Mouse (Mus musculus): ENCODE results near the gene Wnt7a. TPM values are rescaled to one million over a fixed set of nuclear protein-coding genes. Genes with fewer than 3 reads are reported as not detected.

The Wnt7a gene
- polyA plus RNA-seq, 1 experiment from 2014 or later, result 5.1 TPM

GRCm38 (mm10) chr6:91335470-91335869 is 75.7 kb downstream of the Wnt7a start:
- Histone ChIP-seq H3K9me3 (no peaks in the 10 kb centered on the region), H3K27ac (no peak overlapping the region), H3K27me3 (no peaks in the 10 kb centered on the region; the same call in 1 of the 2 replicates), H3K4me2 (no peak overlapping the region), H3K9ac (replicated peaks) (no peak overlapping the region), H3K4me3 (replicated peaks) (no peak overlapping the region), H3K36me3 (no peaks in the 10 kb centered on the region), H3K4me1 (replicated peaks) (peaks cover 12% of the 10 kb centered on the region)
- no peak for ATAC-seq (ENCODE audit: insufficient number of reproducible peaks, insufficient read depth, low FRiP score, low TSS enrichment, low read depth)
- WGBS, result 48% methylated on average over 1 of the region's 1 CpGs

DNA sequence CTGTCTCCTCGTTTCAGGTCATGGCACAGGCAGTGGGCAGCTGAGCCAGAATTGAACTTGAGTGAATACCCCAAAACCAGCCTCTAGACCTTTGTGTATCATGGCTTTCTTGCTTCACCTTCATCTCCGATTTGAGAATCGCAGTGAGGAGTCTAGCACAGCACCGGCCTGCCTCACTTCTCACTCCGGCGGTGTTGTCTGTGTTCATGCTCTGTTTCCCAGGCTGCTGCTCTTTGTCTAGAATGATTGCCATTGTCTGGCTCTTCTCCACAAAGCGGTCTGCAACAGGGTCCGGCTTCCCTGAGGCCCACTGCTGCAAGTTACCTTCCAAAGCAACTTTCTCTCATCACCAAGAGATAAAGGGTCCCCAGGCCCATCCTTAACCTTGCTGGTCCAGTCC is 79.3 kb downstream of the Wnt7a start:
- Histone ChIP-seq H3K27me3 (no peaks in the 10 kb centered on the region; the same call in 1 of the 2 replicates), H3K4me2 (no peak overlapping the region), H3K9ac (replicated peaks) (no peak overlapping the region), H3K36me3 (no peaks in the 10 kb centered on the region), H3K27ac (no peak overlapping the region), H3K9me3 (no peaks in the 10 kb centered on the region), H3K4me1 (replicated peaks) (peaks cover 6% of the 10 kb centered on the region; the same call in 1 of the 2 replicates), H3K4me3 (replicated peaks) (no peak overlapping the region)
- WGBS, result 93% methylated on average over 8 of the region's 8 CpGs
- no peak for ATAC-seq (ENCODE audit: insufficient number of reproducible peaks, insufficient read depth, low FRiP score, low TSS enrichment, low read depth)

DNA sequence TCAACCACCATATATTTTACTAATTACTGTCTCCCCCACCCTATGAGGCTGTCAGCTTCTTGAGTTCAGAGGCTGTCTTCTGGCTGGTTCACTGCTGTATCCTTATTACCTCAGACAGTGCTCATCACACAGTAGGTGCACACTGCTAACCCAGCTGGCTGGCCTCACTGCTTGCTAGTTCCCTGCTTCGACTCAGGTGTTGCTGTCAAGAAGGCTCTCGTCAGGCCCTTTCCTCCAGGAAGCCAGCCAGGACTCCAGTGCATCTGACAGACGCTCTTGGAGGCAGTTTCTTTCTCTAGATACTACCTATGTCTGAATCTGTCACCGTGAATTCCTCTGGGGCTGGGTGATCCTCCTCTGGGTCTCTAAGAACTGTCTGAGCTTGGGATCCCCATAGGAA is 85.6 kb downstream of the Wnt7a start:
- Histone ChIP-seq H3K9ac (replicated peaks) (no peak overlapping the region), H3K4me1 (replicated peaks) (no peaks in the 10 kb centered on the region), H3K27ac (no peak overlapping the region), H3K27me3 (0 out of 2 replicates have a peak, but pooled peaks cover 5% of the 10 kb centered on the region), H3K4me3 (replicated peaks) (no peak overlapping the region), H3K36me3 (no peaks in the 10 kb centered on the region), H3K4me2 (no peak overlapping the region), H3K9me3 (no peaks in the 10 kb centered on the region)
- ATAC-seq (ENCODE audit: insufficient number of reproducible peaks, insufficient read depth, low FRiP score, low TSS enrichment, low read depth), result no peak
- 82% methylated on average over 4 of the region's 4 CpGs for WGBS

GRCm38 (mm10) chr6:91324752-91325151 is 86.4 kb downstream of the Wnt7a start:
- Histone ChIP-seq H3K27ac (no peak overlapping the region), H3K36me3 (no peaks in the 10 kb centered on the region), H3K9me3 (no peaks in the 10 kb centered on the region), H3K9ac (replicated peaks) (0 out of 2 replicates have a peak overlapping the region, but pooled peaks have one; percentile 5), H3K4me1 (replicated peaks) (no peaks in the 10 kb centered on the region), H3K4me3 (replicated peaks) (no peak overlapping the region), H3K27me3 (0 out of 2 replicates have a peak, but pooled peaks cover 5% of the 10 kb centered on the region), H3K4me2 (no peak overlapping the region)
- WGBS, result 46% methylated on average over 11 of the region's 11 CpGs
- ATAC-seq (ENCODE audit: insufficient number of reproducible peaks, insufficient read depth, low FRiP score, low TSS enrichment, low read depth), result no peak

- Histone ChIP-seq H3K4me2 (no peak overlapping the region), H3K27ac (no peak overlapping the region), H3K9me3 (peaks cover 6% of the 10 kb centered on the region; the same call in 1 of the 2 replicates), H3K36me3 (no peaks in the 10 kb centered on the region), H3K9ac (replicated peaks) (no peak overlapping the region), H3K4me1 (replicated peaks) (no peaks in the 10 kb centered on the region), H3K4me3 (replicated peaks) (no peak overlapping the region), H3K27me3 (0 out of 2 replicates have a peak, but pooled peaks cover 5% of the 10 kb centered on the region)
- no peak for ATAC-seq (ENCODE audit: insufficient number of reproducible peaks, insufficient read depth, low FRiP score, low TSS enrichment, low read depth)
- WGBS, result 86% methylated on average over 9 of the region's 9 CpGs
Observed at GRCm38 (mm10) chr6:91322001-91322772, 89.0 kb downstream of the Wnt7a start.

Other genes starting within 250 kb of the Wnt7a start
- 126 and 129 TPM in 2 replicates for gene Fbln2, start 198.9 kb downstream of the Wnt7a start, polyA plus RNA-seq (2016; fragmentation: Nextera tagmentation; extraction: Ambion mirVana)
- gene Chchd4, start 62.2 kb upstream of the Wnt7a start, polyA plus RNA-seq (2016; fragmentation: Nextera tagmentation; extraction: Ambion mirVana), result 20.0 and 21.1 TPM in 2 replicates
- gene Tmem43, start 62.3 kb upstream of the Wnt7a start, polyA plus RNA-seq (2016; fragmentation: Nextera tagmentation; extraction: Ambion mirVana), result 54.0 and 58.1 TPM in 2 replicates
- 26.3 and 26.4 TPM in 2 replicates for gene Xpc, start 104.5 kb upstream of the Wnt7a start, polyA plus RNA-seq (2016; fragmentation: Nextera tagmentation; extraction: Ambion mirVana)
- 344 and 347 TPM in 2 replicates for gene Lsm3, start 104.6 kb upstream of the Wnt7a start, polyA plus RNA-seq (2016; fragmentation: Nextera tagmentation; extraction: Ambion mirVana)

Measured in limb, embryonic 12.5 days (tissue).